Mouse (Mus musculus): Measurements from ENCODE around the gene Ugcg.

- TF ChIP-seq CTCF (IDR thresholded peaks at IDR 0.05; ENCODE audit: borderline replicate concordance, insufficient read depth, low read length): no peak
- no peak for TF ChIP-seq POLR2A (IDR thresholded peaks at IDR 0.05; ENCODE audit: low read depth, low read length)
Measured at GRCm38 (mm10) chr4:59223055-59223615, 34.1 kb downstream of the Ugcg start.
